Mouse (Mus musculus) neural tube, embryonic 11.5 days (tissue): Measurements from ENCODE around the gene 1700029I15Rik. TPM values are rescaled to one million over a fixed set of nuclear protein-coding genes. Genes with fewer than 3 reads are reported as not detected.

Experiments used
- ATAC-seq: fragments of 200-750 bp; cut with Nextera tagmentation; 2 replicates; pipeline ENCODE4 v1.8.0; 2017; ENCODE audit warnings: moderate number of reproducible peaks, mild to moderate bottlenecking, moderate TSS enrichment, moderate library complexity; ENCODE audit not compliant: insufficient read depth, low FRiP score, low TSS enrichment
- DNase-seq: peaks from one replicate; pipeline ENCODE4 v3.0.0-alpha.2; 2015; ENCODE audit warnings: low spot score
- H3K27ac ChIP-seq: fragments of 300-500 bp; sonication (generic); 2 replicates; pipeline ENCODE4 v1.5.1; 2014; ENCODE audit warnings: low read depth, mild to moderate bottlenecking, low read length
- H3K27me3 ChIP-seq: fragments of 300-500 bp; sonication (generic); 2 replicates; pipeline ENCODE4 v1.6.1; 2014; ENCODE audit warnings: mild to moderate bottlenecking, low read length, mixed read lengths; ENCODE audit not compliant: control insufficient read depth, insufficient read depth
- H3K36me3 ChIP-seq: fragments of 300-500 bp; sonication (generic); 2 replicates; pipeline ENCODE4 v1.6.1; 2014; ENCODE audit warnings: mild to moderate bottlenecking, low read length, moderate library complexity, mixed read lengths; ENCODE audit not compliant: control insufficient read depth, insufficient read depth
- H3K4me1 ChIP-seq: fragments of 300-500 bp; sonication (generic); 2 replicates; pipeline ENCODE4 v1.6.1; 2014; ENCODE audit warnings: low read length, mixed read lengths; ENCODE audit not compliant: control insufficient read depth, insufficient read depth
- H3K4me2 ChIP-seq: fragments of 300-500 bp; sonication (generic); 2 replicates; pipeline ENCODE4 v1.6.1; 2014; ENCODE audit warnings: low read depth, mild to moderate bottlenecking, moderate library complexity
- H3K4me3 ChIP-seq: fragments of 300-500 bp; sonication (generic); 2 replicates; pipeline ENCODE4 v1.5.1; 2014; ENCODE audit warnings: low read depth, low read length
- H3K9ac ChIP-seq: fragments of 300-500 bp; sonication (generic); 2 replicates; pipeline ENCODE4 v1.6.1; 2014; ENCODE audit warnings: mild to moderate bottlenecking, low read length
- H3K9me3 ChIP-seq: fragments of 300-500 bp; sonication (generic); 2 replicates; pipeline ENCODE4 v1.6.1; 2016; ENCODE audit warnings: low read length; ENCODE audit not compliant: control insufficient read depth
- WGBS: fragments of 180-500 bp; shearing (Covaris S2); extraction: QIAGEN DNeasy Blood & Tissue Kit; methylation state at CpG from one replicate; pipeline ENCODE4 v1.1.7; 2014; 5-methylcytosine and 5-hydroxymethylcytosine counted together
- polyA plus RNA-seq: library from polyadenylated mRNA; unstranded; fragments of >200 nt; fragmentation: Nextera tagmentation; extraction: Ambion mirVana; gene quantifications from 2 replicates; pipeline ENCODE4 v1.2.1, GENCODE M21; 2014

Gene 1700029I15Rik
- polyA plus RNA-seq, result 1.0 and 3.1 TPM in 2 replicates

- Histone ChIP-seq H3K9me3 (no peaks in the 10 kb centered on the region), H3K27ac (no peak within 1 kb of the TSS), H3K4me2 (no peak within 1 kb of the TSS), H3K36me3 (peaks cover 21% of the 10 kb centered on the region), H3K9ac (no peak within 1 kb of the TSS), H3K27me3 (no peaks in the 10 kb centered on the region), H3K4me3 (no peak within 1 kb of the TSS), H3K4me1 (no peaks in the 10 kb centered on the region)
- ATAC-seq (no peak), DNase-seq (no peak)
- 82% methylated on average over 5 of the region's 5 CpGs for WGBS
These were observed at the start of gene 1700029I15Rik for GRCm38 (mm10) chr2:92381901-92382588. 1700029I15Rik (plus strand) TSS chr2:92382538.

- no peak for ATAC-seq
- no peaks in the 10 kb centered on the region for H3K4me1 ChIP-seq
- no peak overlapping the region for H3K4me2 ChIP-seq
- H3K9ac ChIP-seq, result no peak overlapping the region
- no peak for DNase-seq
- H3K27me3 ChIP-seq, result no peaks in the 10 kb centered on the region
- H3K9me3 ChIP-seq, result no peaks in the 10 kb centered on the region
- H3K4me3 ChIP-seq, result no peak overlapping the region
- H3K36me3 ChIP-seq, result no peaks in the 10 kb centered on the region; the same call in 1 of the 2 replicates
- H3K27ac ChIP-seq, result no peak overlapping the region
These were observed 39.9 kb upstream of the 1700029I15Rik start for GRCm38 (mm10) chr2:92342418-92342817.

GRCm38 (mm10) chr2:92347191-92347590, 35.1 kb upstream of the 1700029I15Rik start:
- WGBS, result 86% methylated on average over 2 of the region's 2 CpGs
- Histone ChIP-seq H3K4me1 (no peaks in the 10 kb centered on the region), H3K9me3 (no peaks in the 10 kb centered on the region)

GRCm38 (mm10) chr2:92349589-92350425, 32.5 kb upstream of the 1700029I15Rik start:
- no peak overlapping the region for H3K27ac ChIP-seq
- H3K36me3 ChIP-seq, result peaks cover 5% of the 10 kb centered on the region
- H3K4me2 ChIP-seq, result no peak overlapping the region
- H3K4me1 ChIP-seq, result no peaks in the 10 kb centered on the region
- DNase-seq (no peak), ATAC-seq (no peak)
- H3K9ac ChIP-seq, result no peak overlapping the region
- WGBS, result 70% methylated on average over 6 of the region's 6 CpGs
- H3K27me3 ChIP-seq, result no peaks in the 10 kb centered on the region
- H3K9me3 ChIP-seq, result no peaks in the 10 kb centered on the region
- no peak overlapping the region for H3K4me3 ChIP-seq

More at GRCm38 (mm10) chr2:92347191-92347590, 35.1 kb upstream of the 1700029I15Rik start:
- Histone ChIP-seq H3K27ac (no peak overlapping the region), H3K9ac (no peak overlapping the region), H3K36me3 (peaks cover 5% of the 10 kb centered on the region), H3K4me2 (no peak overlapping the region), H3K27me3 (no peaks in the 10 kb centered on the region), H3K4me3 (no peak overlapping the region)
- ATAC-seq (no peak), DNase-seq (no peak)

GRCm38 (mm10) chr2:92350686-92351085, 31.7 kb upstream of the 1700029I15Rik start:
- DNase-seq (no peak), ATAC-seq (no peak)
- Histone ChIP-seq H3K36me3 (peaks cover 5% of the 10 kb centered on the region), H3K27me3 (no peaks in the 10 kb centered on the region), H3K9me3 (no peaks in the 10 kb centered on the region), H3K27ac (no peak overlapping the region), H3K4me3 (no peak overlapping the region), H3K9ac (no peak overlapping the region), H3K4me1 (no peaks in the 10 kb centered on the region), H3K4me2 (no peak overlapping the region)
- WGBS, result 68% methylated on average over 5 of the region's 5 CpGs

- H3K36me3 ChIP-seq, result peaks cover 5% of the 10 kb centered on the region
- no peaks in the 10 kb centered on the region for H3K4me1 ChIP-seq
- WGBS, result 52% methylated on average over 5 of the region's 5 CpGs
- no peak overlapping the region for H3K27ac ChIP-seq
- ATAC-seq, result no peak
- H3K4me2 ChIP-seq, result no peak overlapping the region
- H3K4me3 ChIP-seq, result no peak overlapping the region
- no peak for DNase-seq
- no peaks in the 10 kb centered on the region for H3K9me3 ChIP-seq
- no peaks in the 10 kb centered on the region for H3K27me3 ChIP-seq
- no peak overlapping the region for H3K9ac ChIP-seq
These were observed 28.9 kb upstream of the 1700029I15Rik start for GRCm38 (mm10) chr2:92353402-92353801.

GRCm38 (mm10) chr2:92354224-92354623, 28.1 kb upstream of the 1700029I15Rik start:
- no peak overlapping the region for H3K9ac ChIP-seq
- no peak for ATAC-seq
- 58% methylated on average over 6 of the region's 6 CpGs for WGBS
- no peak for DNase-seq
- no peak overlapping the region for H3K27ac ChIP-seq
- H3K9me3 ChIP-seq, result no peaks in the 10 kb centered on the region
- no peaks in the 10 kb centered on the region for H3K4me1 ChIP-seq
- peaks cover 2% of the 10 kb centered on the region for H3K36me3 ChIP-seq
- no peak overlapping the region for H3K4me2 ChIP-seq
- H3K4me3 ChIP-seq, result no peak overlapping the region
- no peaks in the 10 kb centered on the region for H3K27me3 ChIP-seq

- ATAC-seq (no peak), DNase-seq (no peak)
- no peaks in the 10 kb centered on the region for H3K27me3 ChIP-seq
- no peak overlapping the region for H3K4me2 ChIP-seq
- H3K9me3 ChIP-seq, result no peaks in the 10 kb centered on the region
- no peak overlapping the region for H3K4me3 ChIP-seq
- H3K4me1 ChIP-seq, result no peaks in the 10 kb centered on the region
- WGBS, result 91% methylated on average over 2 of the region's 2 CpGs
- H3K9ac ChIP-seq, result no peak overlapping the region
- H3K36me3 ChIP-seq, result peaks cover 6% of the 10 kb centered on the region
- H3K27ac ChIP-seq, result no peak overlapping the region
These were observed 23.0 kb upstream of the 1700029I15Rik start for GRCm38 (mm10) chr2:92359301-92359700.
